ENCODE assay signal across 27 mouse cellular contexts in genomic region chr12:71867345-71868240, GRCm38 (mm10). TPM values are rescaled to one million over a fixed set of nuclear protein-coding genes. Genes with fewer than 3 reads are reported as not detected.
DNase-seq lines count a peak whose midpoint lies in the region; ATAC-seq and TF ChIP-seq lines count a peak whose summit lies in the region.
"Had no signal": no experiment of that assay in that cellular context is flagged by ENCODE, and none has a peak within 500 bp of the region (broad histone marks: within the 10 kb centered on the region; RNA-seq: fewer than 3 reads in every experiment).

No protein-coding gene starts in this region.

- 63% methylated on average over 9 of the region's 9 CpGs for WGBS in cerebellum, adult 2 months
- WGBS in heart, embryonic 15.5 days, result 63% methylated on average over 9 of the region's 9 CpGs
- 70% methylated on average over 9 of the region's 9 CpGs for WGBS in heart, adult 2 months

- no peaks in the 10 kb centered on the region for H3K27me3 ChIP-seq in cerebellum, adult 2 months (ENCODE audit: control insufficient read depth, insufficient read depth, low read length)
- H3K27me3 ChIP-seq in heart, embryonic 15.5 days, result no peaks in the 10 kb centered on the region
- no peaks in the 10 kb centered on the region for H3K27me3 ChIP-seq in heart, adult 2 months (ENCODE audit: control insufficient read depth, insufficient read depth, low read length)
- no peaks in the 10 kb centered on the region for H3K27me3 ChIP-seq in myocyte (ENCODE audit: control insufficient read depth, insufficient read depth, insufficient read length)
- H3K27me3 ChIP-seq: forebrain, embryonic 12.5 days; limb, embryonic 12.5 days; liver, embryonic 13.5 days; lung, embryonic 15.5 days; midbrain, embryonic 13.5 days; neural tube, embryonic 15.5 days had no signal

- DNase-seq in cerebellum, adult 2 months, result no peak
- no peak for DNase-seq in cerebellum, adult 11-12 months
- no peak for DNase-seq in heart, adult 2 months
- no peak for DNase-seq in left cerebral cortex, adult 2 months (ENCODE audit: extremely low spot score in 1 of 2, low spot score in 2 of 2)
- no peak for DNase-seq in left cerebral cortex, postnatal 14 days (ENCODE audit: low spot score in 2 of 2)
- DNase-seq in lung, adult 18-20 months, result no peak
- DNase-seq: adrenal gland, postnatal 25 days; cerebellum, adult 9-10 months; gastrocnemius, postnatal 36 days; heart, postnatal 4 days; kidney, postnatal 4 days; layer of hippocampus, adult 9-11 months; liver, embryonic 13.5 days; right cerebral cortex, postnatal 14 days; spleen, adult 18-20 months; thymus, adult 18-20 months; thymus, postnatal 4 days had no signal

- H3K79me2 ChIP-seq in heart, adult 2 months (replicated peaks; ENCODE audit: control insufficient read depth, insufficient read depth, low read length), result peaks cover 2% of the 10 kb centered on the region; the same call in 1 of the 2 replicates
- peaks cover 41% of the 10 kb centered on the region for H3K79me2 ChIP-seq in myocyte (ENCODE audit: control insufficient read depth, insufficient read depth)

- no peak overlapping the region for H3ac ChIP-seq in myocyte (ENCODE audit: control insufficient read depth, insufficient read length)

- TF ChIP-seq EP300 in heart, adult 2 months (IDR thresholded peaks at IDR 0.05; ENCODE audit: insufficient read depth, low read depth, low read length), result no peak

- H3K9me3 ChIP-seq in heart, embryonic 15.5 days (replicated peaks), result no peaks in the 10 kb centered on the region
- H3K9me3 ChIP-seq: forebrain, embryonic 12.5 days; limb, embryonic 12.5 days; liver, embryonic 13.5 days; lung, embryonic 15.5 days; midbrain, embryonic 13.5 days; neural tube, embryonic 15.5 days had no signal

- no peaks in the 10 kb centered on the region for H3K36me3 ChIP-seq in heart, embryonic 15.5 days
- peaks cover 33% of the 10 kb centered on the region for H3K36me3 ChIP-seq in heart, adult 2 months (ENCODE audit: control insufficient read depth, insufficient read depth, low read length)
- H3K36me3 ChIP-seq in myocyte (ENCODE audit: control insufficient read depth, insufficient read depth), result no peaks in the 10 kb centered on the region
- H3K36me3 ChIP-seq: forebrain, embryonic 12.5 days; limb, embryonic 12.5 days; lung, embryonic 15.5 days; midbrain, embryonic 13.5 days; neural tube, embryonic 15.5 days had no signal

- no peak overlapping the region for H3K4me2 ChIP-seq in heart, embryonic 15.5 days
- peak overlapping the region; percentile 49 for H3K4me2 ChIP-seq in myocyte (ENCODE audit: low read depth)
- H3K4me2 ChIP-seq: forebrain, embryonic 12.5 days; limb, embryonic 12.5 days; liver, embryonic 13.5 days; lung, embryonic 15.5 days; midbrain, embryonic 13.5 days; neural tube, embryonic 15.5 days had no signal

- H3K4me3 ChIP-seq in cerebellum, adult 2 months (replicated peaks; ENCODE audit: insufficient read depth, low read depth, low read length), result no peak overlapping the region
- no peak overlapping the region for H3K4me3 ChIP-seq in heart, embryonic 15.5 days
- no peak overlapping the region for H3K4me3 ChIP-seq in heart, adult 2 months
- H3K4me3 ChIP-seq in left cerebral cortex, adult 2 months, result no peak overlapping the region
- H3K4me3 ChIP-seq in myocyte, result no peak overlapping the region
- H3K4me3 ChIP-seq: forebrain, embryonic 12.5 days; limb, embryonic 12.5 days; liver, embryonic 13.5 days; lung, embryonic 15.5 days; midbrain, embryonic 13.5 days; neural tube, embryonic 15.5 days had no signal

- TF ChIP-seq CTCF in cerebellum, adult 2 months (IDR thresholded peaks at IDR 0.05; ENCODE audit: borderline replicate concordance, insufficient read depth, low read depth, low read length), result no peak
- TF ChIP-seq CTCF in heart, adult 2 months (IDR thresholded peaks at IDR 0.05), result no peak
- TF ChIP-seq CTCF in left cerebral cortex, adult 2 months (IDR thresholded peaks at IDR 0.05), result no peak

- peaks cover 19% of the 10 kb centered on the region for H3K4me1 ChIP-seq in cerebellum, adult 2 months (ENCODE audit: control insufficient read depth, insufficient read depth, low read length)
- peaks cover 78% of the 10 kb centered on the region for H3K4me1 ChIP-seq in heart, embryonic 15.5 days (replicated peaks)
- peaks cover 27% of the 10 kb centered on the region for H3K4me1 ChIP-seq in heart, adult 2 months (ENCODE audit: control insufficient read depth, insufficient read depth, low read length)

- ATAC-seq in heart, embryonic 15.5 days (replicated peaks; ENCODE audit: insufficient number of reproducible peaks, insufficient read depth, low FRiP score, low read depth), result no peak
- ATAC-seq: hindbrain, embryonic 16.5 days; intestine, embryonic 16.5 days; midbrain, embryonic 13.5 days had no signal

- no peak overlapping the region; the same call in 1 of the 2 replicates for H3K9ac ChIP-seq in heart, embryonic 15.5 days
- H3K9ac ChIP-seq in heart, adult 2 months (ENCODE audit: low read depth, low read length), result no peak overlapping the region
- H3K9ac ChIP-seq: forebrain, embryonic 12.5 days; limb, embryonic 12.5 days; liver, embryonic 13.5 days; lung, embryonic 15.5 days; midbrain, embryonic 13.5 days; neural tube, embryonic 15.5 days had no signal

- no peak for TF ChIP-seq POLR2A in cerebellum, adult 2 months (IDR thresholded peaks at IDR 0.05; ENCODE audit: borderline replicate concordance, insufficient read depth, low read length)
- TF ChIP-seq POLR2A in heart, adult 2 months (IDR thresholded peaks at IDR 0.05; ENCODE audit: insufficient read depth, low read depth, low read length), result no peak
- TF ChIP-seq POLR2A in myocyte (IDR thresholded peaks at IDR 0.05; ENCODE audit: insufficient read length, low read depth), result no peak

- peak overlapping the region; percentile 24; the same call in 1 of the 2 replicates for H3K27ac ChIP-seq in cerebellum, adult 2 months (ENCODE audit: insufficient read depth, low read length)
- H3K27ac ChIP-seq in heart, embryonic 15.5 days, result peak overlapping the region; percentile 22; the same call in 1 of the 2 replicates
- H3K27ac ChIP-seq in heart, adult 2 months, result no peak overlapping the region
- H3K27ac ChIP-seq in left cerebral cortex, adult 2 months, result peak overlapping the region; percentile 38
- H3K27ac ChIP-seq: forebrain, embryonic 12.5 days; limb, embryonic 12.5 days; liver, embryonic 13.5 days; lung, embryonic 15.5 days; macrophage; midbrain, embryonic 13.5 days; neural tube, embryonic 15.5 days had no signal

- intact Hi-C loops in heart, adult 2 months (cut with DNase I), result no loop called here
- intact Hi-C loops in left cerebral cortex, adult 2 months (cut with DNase I), result loop anchor here (5.0 kb wide), 1 partner anchor 35 kb away; the partner anchor contains the start of gene Daam1
- intact Hi-C loops in left cerebral cortex, postnatal 14 days (cut with DNase I), result no loop called here

TF ChIP-seq in myocyte, 11 proteins besides CTCF, POLR2A, EP300 and RAD21:
- no peak for TF ChIP-seq USF1 (IDR thresholded peaks at IDR 0.05; ENCODE audit: low read depth)
- TF ChIP-seq REST (IDR thresholded peaks at IDR 0.05; ENCODE audit: insufficient read depth, insufficient read length), result no peak
- no peak for TF ChIP-seq CEBPB (IDR thresholded peaks at IDR 0.05; ENCODE audit: insufficient read depth, poor library complexity, severe bottlenecking)
- TF ChIP-seq MYOD1 (IDR thresholded peaks at IDR 0.05; ENCODE audit: control insufficient read depth in 1 of 3, insufficient read length in 2 of 3, low read depth in 2 of 3), result no peak
- no peak for TF ChIP-seq MYOG (IDR thresholded peaks at IDR 0.05; ENCODE audit: control insufficient read depth in 1 of 3, insufficient read depth in 1 of 3, insufficient read length in 2 of 3, low read depth in 2 of 3)
- no peak for TF ChIP-seq POLR2AphosphoS2 (IDR thresholded peaks at IDR 0.05; ENCODE audit: insufficient read length, low read depth)
- no peak for TF ChIP-seq TCF3 (IDR thresholded peaks at IDR 0.05; ENCODE audit: insufficient read length, low read depth)
- TF ChIP-seq SRF (IDR thresholded peaks at IDR 0.05; ENCODE audit: control insufficient read depth, insufficient read length, low read depth), result no peak
- no peak for TF ChIP-seq E2F4 (IDR thresholded peaks at IDR 0.05; ENCODE audit: insufficient read depth)
- TF ChIP-seq TCF12 (IDR thresholded peaks at IDR 0.05; ENCODE audit: insufficient read depth, poor library complexity, severe bottlenecking), result no peak
- TF ChIP-seq MAX (IDR thresholded peaks at IDR 0.05; ENCODE audit: low read depth), result no peak

RNA-seq across cellular contexts. Expression of gene Daam1, which starts 36.7 kb away (rescaled TPM):
- polyA plus RNA-seq in cerebellum, adult 2 months (2012; rRNA removed), result 30.1 and 31.2 TPM in 2 replicates
- polyA plus RNA-seq in heart, embryonic 15.5 days (2015; fragmentation: Nextera tagmentation; extraction: Ambion mirVana), result 20.9 and 21.4 TPM in 2 replicates
- 10 to 100 TPM; 67.2 to 77.6 TPM for total RNA-seq in heart, adult 2 months (2021)
- polyA plus RNA-seq in heart, adult 2 months (2012; rRNA removed), result 13.1 and 23.9 TPM in 2 replicates
- total RNA-seq in left cerebral cortex, adult 2 months (2021), result 10 to 100 TPM; 48.0 to 55.0 TPM
- 10 to 100 TPM; 65.9 to 67.3 TPM for total RNA-seq in left cerebral cortex, postnatal 14 days (2021)
- polyA plus RNA-seq in myocyte (2012; fragmentation: generic; extraction: Trizol), result 10.1 TPM
